Mouse (Mus musculus) kidney, embryonic 14.5 days (tissue): ENCODE results near the gene Syngap1. TPM values are rescaled to one million over a fixed set of nuclear protein-coding genes. Genes with fewer than 3 reads are reported as not detected.
A peak's percentile ranks its signal among the peaks of the same experiment; 100 is the strongest.

Experiments used
- ATAC-seq: fragments of 200-750 bp; cut with Nextera tagmentation; 2 replicates; pipeline ENCODE4 v1.8.0; 2017; ENCODE audit warnings: moderate number of reproducible peaks, mild to moderate bottlenecking, moderate TSS enrichment, moderate library complexity; ENCODE audit not compliant: low FRiP score, low TSS enrichment
- H3K27ac ChIP-seq: fragments of 300-500 bp; sonication (generic); 2 replicates; pipeline ENCODE4 v1.5.1; 2014; ENCODE audit warnings: low read depth, mild to moderate bottlenecking, low read length, moderate library complexity, mixed read lengths
- H3K27me3 ChIP-seq: fragments of 300-500 bp; sonication (generic); 2 replicates; pipeline ENCODE4 v1.6.1; 2014; ENCODE audit warnings: mild to moderate bottlenecking, low read length; ENCODE audit not compliant: control insufficient read depth, insufficient read depth
- H3K36me3 ChIP-seq: fragments of 300-500 bp; sonication (generic); 2 replicates; pipeline ENCODE4 v1.6.1; 2014; ENCODE audit warnings: low read length, mixed read lengths; ENCODE audit not compliant: control insufficient read depth, insufficient read depth
- H3K4me1 ChIP-seq: fragments of 300-500 bp; sonication (generic); 2 replicates; pipeline ENCODE4 v1.6.1; 2014; ENCODE audit warnings: low read length, mixed read lengths; ENCODE audit not compliant: control insufficient read depth, insufficient read depth
- H3K4me2 ChIP-seq: fragments of 300-500 bp; sonication (generic); replicated peaks from 2 replicates; pipeline ENCODE4 v1.6.1; 2014; ENCODE audit warnings: low read depth, mild to moderate bottlenecking, low read length
- H3K4me3 ChIP-seq: fragments of 300-500 bp; sonication (generic); 2 replicates; pipeline ENCODE4 v1.5.1; 2014; ENCODE audit warnings: mild to moderate bottlenecking, low read length
- H3K9ac ChIP-seq: fragments of 300-500 bp; sonication (generic); 2 replicates; pipeline ENCODE4 v1.6.1; 2014; ENCODE audit warnings: low read depth, mild to moderate bottlenecking, low read length, moderate library complexity
- H3K9me3 ChIP-seq: fragments of 300-500 bp; sonication (generic); 2 replicates; pipeline ENCODE4 v1.6.1; 2016; ENCODE audit warnings: low read length; ENCODE audit not compliant: control insufficient read depth
- WGBS: fragments of 180-500 bp; shearing (Covaris S2); extraction: QIAGEN DNeasy Blood & Tissue Kit; methylation state at CpG from one replicate; pipeline ENCODE4 v1.1.7; 2014; 5-methylcytosine and 5-hydroxymethylcytosine counted together
- polyA plus RNA-seq: library from polyadenylated mRNA; unstranded; fragments of >200 nt; fragmentation: Nextera tagmentation; extraction: Ambion mirVana; gene quantifications from 2 replicates; pipeline ENCODE4 v1.2.1, GENCODE M21; 2014

Gene Syngap1
- polyA plus RNA-seq, 1 experiment from 2014 or later, result 2.6 TPM

GRCm38 (mm10) chr17:26933885-26934827, 6.9 kb upstream of the Syngap1 start:
- Histone ChIP-seq H3K27ac (no peak overlapping the region; the same call in 1 of the 2 replicates), H3K4me2 (peak overlapping the region; percentile 94), H3K27me3 (no peaks in the 10 kb centered on the region), H3K9ac (peak overlapping the region; percentile 71; the same call in 1 of the 2 replicates), H3K4me1 (peaks cover 20% of the 10 kb centered on the region), H3K9me3 (no peaks in the 10 kb centered on the region), H3K36me3 (peaks cover 46% of the 10 kb centered on the region), H3K4me3 (peak overlapping the region; percentile 70)
- no peak for ATAC-seq
- 80% methylated on average over 16 of the region's 16 CpGs for WGBS

- WGBS, result 88% methylated on average over 9 of the region's 9 CpGs
- H3K4me2 ChIP-seq, result no peak overlapping the region
- H3K4me3 ChIP-seq, result no peak overlapping the region
- no peaks in the 10 kb centered on the region for H3K9me3 ChIP-seq
- no peak overlapping the region for H3K27ac ChIP-seq
- peaks cover 42% of the 10 kb centered on the region for H3K36me3 ChIP-seq
- no peak for ATAC-seq
- H3K9ac ChIP-seq, result no peak overlapping the region
- H3K27me3 ChIP-seq, result no peaks in the 10 kb centered on the region
- peaks cover 21% of the 10 kb centered on the region for H3K4me1 ChIP-seq
These were observed 6.0 kb upstream of the Syngap1 start for GRCm38 (mm10) chr17:26935027-26935426.

GRCm38 (mm10) chr17:26936453-26936852, 4.6 kb upstream of the Syngap1 start:
- no peak for ATAC-seq
- H3K27me3 ChIP-seq, result no peaks in the 10 kb centered on the region
- no peak overlapping the region for H3K4me3 ChIP-seq
- no peak overlapping the region for H3K4me2 ChIP-seq
- 84% methylated on average over 12 of the region's 12 CpGs for WGBS
- H3K36me3 ChIP-seq, result peaks cover 31% of the 10 kb centered on the region
- H3K27ac ChIP-seq, result no peak overlapping the region
- no peaks in the 10 kb centered on the region for H3K9me3 ChIP-seq
- no peak overlapping the region for H3K9ac ChIP-seq
- H3K4me1 ChIP-seq, result peaks cover 31% of the 10 kb centered on the region

- no peaks in the 10 kb centered on the region for H3K9me3 ChIP-seq
- H3K36me3 ChIP-seq, result peaks cover 30% of the 10 kb centered on the region
- peaks cover 31% of the 10 kb centered on the region for H3K4me1 ChIP-seq
- no peak for ATAC-seq
- no peaks in the 10 kb centered on the region for H3K27me3 ChIP-seq
- H3K4me2 ChIP-seq, result no peak overlapping the region
- no peak overlapping the region for H3K9ac ChIP-seq
- H3K4me3 ChIP-seq, result no peak overlapping the region
- WGBS, result 86% methylated on average over 15 of the region's 15 CpGs
- no peak overlapping the region for H3K27ac ChIP-seq
These were observed 3.9 kb upstream of the Syngap1 start for GRCm38 (mm10) chr17:26936921-26937695.

DNA sequence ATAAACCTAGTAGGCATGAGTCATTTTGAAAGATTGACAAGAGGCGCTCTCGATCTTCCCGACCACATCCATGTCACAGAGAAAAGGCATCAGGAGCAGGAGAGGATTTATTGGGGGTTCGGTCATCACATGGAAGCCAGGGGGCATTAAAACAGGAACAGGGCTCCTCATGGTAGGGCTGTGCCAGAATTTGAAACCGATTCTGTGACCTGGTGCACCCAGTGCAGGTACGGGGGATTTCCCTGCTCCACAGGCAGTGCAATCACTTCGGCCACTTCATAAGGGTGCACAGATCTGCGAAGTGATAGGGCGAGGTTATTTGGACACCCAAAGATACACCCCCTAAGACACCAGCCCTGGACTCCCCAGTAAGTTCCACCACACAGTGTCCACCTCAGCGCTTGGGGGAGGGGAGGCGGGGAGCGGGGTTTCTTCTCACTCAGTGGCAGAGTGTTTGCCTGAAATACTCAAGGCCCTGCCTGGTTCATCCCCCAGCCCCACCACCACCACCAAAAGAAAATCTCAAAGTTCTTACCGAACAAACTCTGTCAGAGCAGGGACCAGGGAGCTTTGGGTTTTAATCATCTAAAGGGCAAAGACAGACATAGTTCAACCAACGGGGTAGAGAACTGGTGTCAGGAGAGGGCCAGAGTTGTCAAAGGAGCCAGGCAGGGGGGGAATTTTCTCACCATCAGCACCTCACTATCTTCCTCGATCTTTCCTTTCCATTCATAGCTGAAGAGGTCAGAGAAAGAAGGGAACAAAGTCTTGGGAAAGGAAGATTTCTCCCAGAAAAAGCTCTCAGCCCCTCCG, 3.0 kb upstream of the Syngap1 start:
- Histone ChIP-seq H3K4me2 (peak overlapping the region; percentile 90), H3K36me3 (peaks cover 30% of the 10 kb centered on the region), H3K9ac (peak overlapping the region; percentile 81), H3K9me3 (no peaks in the 10 kb centered on the region), H3K4me3 (peak overlapping the region; percentile 81), H3K27ac (peak overlapping the region; percentile 84), H3K27me3 (no peaks in the 10 kb centered on the region), H3K4me1 (peaks cover 36% of the 10 kb centered on the region)
- ATAC-seq, result no peak
- 45% methylated on average over 16 of the region's 16 CpGs for WGBS

DNA sequence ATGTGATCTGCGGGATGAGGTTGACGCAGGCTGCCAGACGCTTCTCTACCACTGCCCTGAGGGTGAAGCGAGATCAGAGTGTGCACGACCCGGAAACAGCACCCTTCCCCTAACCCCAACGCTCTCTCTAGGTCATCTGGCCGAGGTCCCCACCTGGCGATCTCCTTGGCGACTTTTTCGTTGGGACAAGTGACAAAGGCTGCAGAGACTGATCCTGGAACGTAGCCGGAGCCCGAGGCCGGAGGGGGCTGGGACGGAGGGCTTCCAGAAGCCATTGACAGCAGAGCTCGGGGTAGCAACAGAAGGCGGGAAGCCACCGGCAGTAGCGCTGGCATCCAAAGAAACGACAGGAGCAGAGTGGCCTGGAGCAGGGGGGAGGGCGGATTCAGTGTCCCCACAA, 2.3 kb upstream of the Syngap1 start:
- WGBS, result 0% methylated on average over 22 of the region's 22 CpGs
- H3K4me2 ChIP-seq, result peak overlapping the region; percentile 90

DNA sequence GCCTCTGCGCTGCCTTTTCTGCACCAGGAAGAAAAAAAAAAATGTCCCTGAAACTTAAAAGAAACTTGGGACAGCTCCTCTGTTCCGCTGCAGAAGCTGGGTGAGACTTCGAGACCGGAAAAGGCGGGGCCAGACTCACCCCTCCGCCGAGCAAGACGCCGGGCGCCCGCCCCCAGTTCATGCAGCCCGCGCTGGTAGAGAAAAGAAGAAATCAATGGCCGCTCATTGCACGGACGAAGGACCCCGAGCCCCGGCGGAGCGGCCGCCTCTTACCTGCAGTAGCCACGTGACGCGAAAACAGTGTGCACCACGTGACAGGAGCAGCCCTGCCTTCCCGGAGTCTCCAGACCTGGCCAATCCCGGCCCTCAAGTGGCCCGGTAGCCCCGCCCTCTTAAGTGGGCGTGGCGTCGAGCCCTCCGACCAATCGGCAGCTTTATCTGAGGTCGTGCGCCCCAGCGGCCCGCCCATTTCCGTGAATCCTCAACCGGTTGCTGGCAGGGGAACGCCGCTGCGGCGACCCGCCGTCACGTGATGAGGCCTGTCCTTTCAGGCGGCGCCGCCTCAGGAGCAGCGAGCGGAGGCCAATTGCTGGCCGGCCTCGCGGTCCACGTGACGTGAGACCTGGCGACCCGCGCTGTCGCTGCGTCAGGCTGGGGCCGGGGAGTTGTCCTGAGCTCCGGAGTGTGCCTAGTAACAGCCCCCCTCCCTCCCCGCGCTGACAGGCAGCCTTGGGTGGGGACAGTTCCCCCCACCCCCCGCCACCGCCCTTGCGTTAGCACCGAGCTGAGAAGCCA, 1.7 kb upstream of the Syngap1 start, which contains the start of gene Cuta:
Gene Cuta, minus strand, starts transcription at position 392 of the 795 bp plus-strand sequence.
- peak; percentile 93 for ATAC-seq
- H3K36me3 ChIP-seq, result peaks cover 28% of the 10 kb centered on the region
- no peaks in the 10 kb centered on the region for H3K27me3 ChIP-seq
- H3K4me3 ChIP-seq, result peak within 1 kb of the TSS; percentile 81
- H3K4me2 ChIP-seq, result peak within 1 kb of the TSS; percentile 90
- H3K9ac ChIP-seq, result peak within 1 kb of the TSS; percentile 81
- peaks cover 27% of the 10 kb centered on the region for H3K4me1 ChIP-seq
- H3K9me3 ChIP-seq, result no peaks in the 10 kb centered on the region
- peak within 1 kb of the TSS; percentile 96 for H3K27ac ChIP-seq
- WGBS, result under 1% methylated on average over 67 of the region's 70 CpGs

More for the DNA sequence above, 2.3 kb upstream of the Syngap1 start:
- peaks cover 30% of the 10 kb centered on the region for H3K36me3 ChIP-seq
- peak overlapping the region; percentile 81 for H3K4me3 ChIP-seq
- ATAC-seq, result 0 out of 2 replicates have a peak, but pooled peaks have one; percentile 0
- H3K9me3 ChIP-seq, result no peaks in the 10 kb centered on the region
- peak overlapping the region; percentile 81 for H3K9ac ChIP-seq
- no peaks in the 10 kb centered on the region for H3K27me3 ChIP-seq
- H3K27ac ChIP-seq, result peak overlapping the region; percentile 84
- peaks cover 31% of the 10 kb centered on the region for H3K4me1 ChIP-seq

- H3K4me1 ChIP-seq, result peaks cover 27% of the 10 kb centered on the region
- ATAC-seq, result no peak
- H3K4me3 ChIP-seq, result peak overlapping the region; percentile 81
- H3K36me3 ChIP-seq, result peaks cover 23% of the 10 kb centered on the region
- H3K27ac ChIP-seq, result peak overlapping the region; percentile 96
- H3K4me2 ChIP-seq, result peak overlapping the region; percentile 52
- 0% methylated on average over 3 of the region's 3 CpGs for WGBS
- H3K9me3 ChIP-seq, result no peaks in the 10 kb centered on the region
- no peaks in the 10 kb centered on the region for H3K27me3 ChIP-seq
- peak overlapping the region; percentile 81 for H3K9ac ChIP-seq
These were observed 1.1 kb upstream of the Syngap1 start for GRCm38 (mm10) chr17:26939973-26940300.
